Mouse (Mus musculus) neutrophil, adult 65 days (primary cell): Measurements from ENCODE around the gene Washc1. TPM values are rescaled to one million over a fixed set of nuclear protein-coding genes. Genes with fewer than 3 reads are reported as not detected.

Source experiments
- total RNA-seq: library from RNA; stranded (reverse); gene quantifications from 2 replicates; pipeline ENCODE4 v1.2.4, GENCODE M21; 2023

Gene Washc1
- 50.9 and 64.5 TPM in 2 replicates for total RNA-seq

DNA sequence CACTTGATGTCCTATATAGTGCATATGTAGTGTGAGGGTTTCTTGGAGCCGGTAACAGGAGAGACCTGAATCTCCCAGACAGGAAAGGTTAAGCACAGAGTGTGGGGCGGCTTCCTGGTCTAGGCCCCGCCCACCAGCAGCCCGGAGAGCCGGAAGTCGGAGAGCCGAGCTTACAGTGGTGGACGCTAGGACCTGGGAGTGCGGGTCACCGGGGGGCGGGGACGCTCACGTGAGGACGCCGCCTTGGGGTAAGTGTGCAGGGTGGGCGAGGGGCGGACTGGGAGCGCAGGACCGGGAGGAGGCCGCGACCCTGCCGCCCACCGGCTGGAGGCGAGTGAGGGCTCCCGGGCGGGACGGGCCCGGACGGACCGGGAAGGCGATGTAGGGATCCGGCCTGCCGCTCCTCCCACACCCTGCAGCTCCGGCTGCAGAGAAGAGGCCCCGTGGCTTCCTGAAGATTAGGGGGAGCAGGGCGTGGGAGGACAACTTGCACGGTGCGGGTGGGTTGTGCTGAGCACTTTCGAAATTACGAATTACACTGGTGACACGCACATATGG lies at the start of gene Washc1:
TSS of gene Washc1 (plus strand) at position 144 of the 558 bp plus-strand sequence.

GRCm38 (mm10) chr17:66076934-66077333 lies 34.4 kb upstream of the Washc1 start, which contains the start of gene Ankrd12:
Gene Ankrd12 (minus strand): TSS chr17:66077089.

GRCm38 (mm10) chr17:66101380-66102330 lies 9.7 kb upstream of the Washc1 start, which contains the start of gene Ndufv2:
Gene Ndufv2 (minus strand): TSS chr17:66101559.

DNA sequence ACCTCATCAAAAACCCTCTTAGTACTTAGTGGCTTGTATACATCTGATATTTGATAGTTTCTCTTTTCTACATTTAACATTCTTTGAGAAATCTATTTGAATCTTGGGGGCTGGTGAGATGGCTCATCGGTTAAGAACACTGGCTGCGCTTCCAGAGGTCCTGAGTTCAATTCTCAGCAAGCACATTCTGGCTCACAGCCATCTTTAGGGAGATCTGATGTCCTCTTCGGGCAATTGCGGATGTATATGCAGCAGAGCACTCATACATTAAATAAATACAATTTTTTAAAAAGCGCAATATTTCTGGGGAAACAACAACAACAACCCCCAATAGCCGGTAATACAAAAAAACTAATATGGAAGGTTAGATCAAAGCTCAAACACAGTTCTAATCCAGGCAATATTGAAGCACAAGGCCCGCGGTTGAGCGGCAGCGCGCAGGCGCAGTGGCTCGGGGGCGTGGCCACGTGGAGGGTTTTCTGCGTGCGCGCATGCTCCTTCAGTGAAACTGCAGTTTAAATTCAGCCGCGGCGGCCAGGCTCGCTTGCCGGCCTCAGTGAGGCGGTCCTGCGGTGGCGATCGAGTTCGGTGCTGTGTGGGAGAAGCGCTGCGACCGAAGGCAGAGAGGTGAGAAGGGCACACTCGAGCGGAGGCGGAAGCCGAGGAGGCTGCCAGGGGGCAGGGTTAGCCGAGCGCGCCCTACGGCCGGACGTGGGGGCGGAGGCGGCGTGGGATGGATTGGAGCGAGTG lies 11.9 kb downstream of the Washc1 start, which contains the start of gene Ddx11:
TSS of gene Ddx11 (plus strand) at position 455 of the 750 bp plus-strand sequence.

Other genes with a start within 250 kb of the Washc1 start
- gene Ralbp1, start 225.7 kb upstream of the Washc1 start, total RNA-seq: 58.2 and 60.5 TPM in 2 replicates
- 6.1 and 8.4 TPM in 2 replicates for gene Twsg1, start 160.3 kb upstream of the Washc1 start, total RNA-seq
- gene Ankrd12, start 34.5 kb upstream of the Washc1 start, total RNA-seq: 59.6 and 77.8 TPM in 2 replicates
- 43.9 and 54.5 TPM in 2 replicates for gene Ndufv2, start 10.0 kb upstream of the Washc1 start, total RNA-seq
- gene Ddx11, start 12.0 kb downstream of the Washc1 start, total RNA-seq: 9.0 and 12.4 TPM in 2 replicates